Comparison of ENCODE assay signal across 24 mouse cellular contexts in genomic region chr8:108631069-108631468, GRCm38 (mm10).
A peak's percentile ranks its signal among the peaks of the same experiment; 100 is the strongest.
DNase-seq lines count a peak whose midpoint lies in the region; ATAC-seq and TF ChIP-seq lines count a peak whose summit lies in the region.
"Had no signal": no experiment of that assay in that cellular context is flagged by ENCODE, and none has a peak within 500 bp of the region (broad histone marks: within the 10 kb centered on the region; RNA-seq: fewer than 3 reads in every experiment).

No protein-coding gene starts in this region.

- TF ChIP-seq EP300 in MEL (IDR thresholded peaks at IDR 0.05; ENCODE audit: low read depth in 1 of 2, low read length in 2 of 2) = no peak

- ATAC-seq in hematopoietic stem cell, adult 5-6 weeks (replicated peaks in 1 of 2; ENCODE audit: insufficient read depth in 1 of 2, low FRiP score in 2 of 2, low TSS enrichment in 1 of 2, low read depth in 1 of 2, poor library complexity in 2 of 2, severe bottlenecking in 2 of 2) = peak; percentile 28 to 31; a peak in 1 of 4 replicates
- ATAC-seq: activated CD4-positive, CD25-positive, alpha-beta regulatory T cell, adult 4 months; forebrain, embryonic 15.5 days; hindbrain, embryonic 16.5 days; inflammation-experienced regulatory T-cells, adult 6 months; Patski had no signal

- intact Hi-C loops in heart, postnatal 14 days (cut with DNase I) = no loop called here

- TF ChIP-seq CTCF in spleen, adult 2 months (IDR thresholded peaks at IDR 0.05; ENCODE audit: extremely low read depth, insufficient read depth, insufficient read length, insufficient replicate concordance) = no peak
- no peak for TF ChIP-seq CTCF in MEL (IDR thresholded peaks at IDR 0.05 in 2 of 3, conservative IDR thresholded peaks at IDR 0.05 in 1 of 3; ENCODE audit: control insufficient read depth in 1 of 3, insufficient read depth in 1 of 3, low read depth in 2 of 3, low read length in 3 of 3, poor library complexity in 1 of 3, severe bottlenecking in 1 of 3)

- TF ChIP-seq POLR2A in spleen, adult 2 months (IDR thresholded peaks at IDR 0.05; ENCODE audit: low read depth, low read length) = no peak
- TF ChIP-seq POLR2A in MEL (IDR thresholded peaks at IDR 0.05; ENCODE audit: control insufficient read depth in 1 of 2, insufficient read depth in 1 of 2, low read depth in 1 of 2, low read length in 2 of 2, poor library complexity in 1 of 2) = no peak

- peak; percentile 9 to 18 for DNase-seq in spleen, adult 2 months (ENCODE audit: low read depth in 1 of 2, low spot score in 2 of 2)
- no peak for DNase-seq in spleen, adult 18-20 months
- peak; percentile 41 for DNase-seq in MEL (ENCODE audit: low read depth, low spot score)
- peak; percentile 64 for DNase-seq in splenic B cell, adult 2 months (ENCODE audit: low read depth, low spot score)
- DNase-seq in thymus, postnatal 14 days = no peak
- no peak for DNase-seq in heart, postnatal 14 days
- DNase-seq: adrenal gland, postnatal 14 days; cerebellum, adult 18-20 months; cerebellum, adult 9-11 months; cerebellum, postnatal 36 days; gastrocnemius, postnatal 36 days; heart, adult 2 months; heart, postnatal 36 days had no signal

- TF ChIP-seq RAD21 in MEL (IDR thresholded peaks at IDR 0.05; ENCODE audit: low read depth, low read length) = no peak

- 79% methylated on average over 1 of the region's 1 CpGs for WGBS in spleen, adult 2 months

- no peaks in the 10 kb centered on the region for H3K36me3 ChIP-seq in spleen, adult 2 months (ENCODE audit: control insufficient read depth, insufficient read depth, low read length)
- H3K36me3 ChIP-seq in MEL (ENCODE audit: control insufficient read depth in 1 of 2, insufficient read depth in 2 of 2, low read length in 2 of 2) = no peaks in the 10 kb centered on the region
- H3K36me3 ChIP-seq in splenic B cell, adult 2 months (ENCODE audit: control insufficient read depth, insufficient read depth, low read length, poor library complexity, severe bottlenecking) = no peaks in the 10 kb centered on the region
- H3K36me3 ChIP-seq: embryonic facial prominence, embryonic 15.5 days; forebrain, embryonic 15.5 days; G1E; heart, embryonic 12.5 days; hindbrain, embryonic 12.5 days had no signal

- no peak overlapping the region for H3K27ac ChIP-seq in spleen, adult 2 months (ENCODE audit: insufficient read depth, low read length)
- H3K27ac ChIP-seq in MEL (ENCODE audit: control insufficient read depth, low read depth, low read length) = no peak overlapping the region
- H3K27ac ChIP-seq: embryonic facial prominence, embryonic 15.5 days; forebrain, embryonic 15.5 days; heart, adult 2 months; hindbrain, embryonic 12.5 days had no signal

- no peaks in the 10 kb centered on the region for H3K4me1 ChIP-seq in spleen, adult 2 months (ENCODE audit: control insufficient read depth, insufficient read depth, insufficient read length)
- H3K4me1 ChIP-seq in MEL (ENCODE audit: control insufficient read depth in 1 of 2, insufficient read depth in 2 of 2, low read length in 2 of 2) = no peaks in the 10 kb centered on the region
- H3K4me1 ChIP-seq: forebrain, embryonic 15.5 days; heart, embryonic 12.5 days; hindbrain, embryonic 12.5 days had no signal

- no peak overlapping the region for H3K9ac ChIP-seq in MEL (ENCODE audit: control insufficient read depth, low read depth, low read length, poor library complexity, severe bottlenecking)
- H3K9ac ChIP-seq: embryonic facial prominence, embryonic 15.5 days; forebrain, embryonic 15.5 days; heart, embryonic 12.5 days; hindbrain, embryonic 12.5 days had no signal

- no peaks in the 10 kb centered on the region for H3K27me3 ChIP-seq in spleen, adult 2 months (ENCODE audit: control insufficient read depth, insufficient read depth, low read length)
- H3K27me3 ChIP-seq in MEL (ENCODE audit: control insufficient read depth in 1 of 2, insufficient read depth in 2 of 2, low read length in 2 of 2) = no peaks in the 10 kb centered on the region
- no peaks in the 10 kb centered on the region for H3K27me3 ChIP-seq in splenic B cell, adult 2 months (ENCODE audit: control insufficient read depth, insufficient read depth, low read length, poor library complexity, severe bottlenecking)
- H3K27me3 ChIP-seq: embryonic facial prominence, embryonic 15.5 days; forebrain, embryonic 15.5 days; heart, embryonic 12.5 days; hindbrain, embryonic 12.5 days had no signal

- H3K79me2 ChIP-seq in MEL (ENCODE audit: control insufficient read depth, insufficient read depth, low read length, poor library complexity) = no peaks in the 10 kb centered on the region

- no peak overlapping the region for H3K4me3 ChIP-seq in spleen, adult 2 months (ENCODE audit: extremely low read depth, insufficient read depth, insufficient read length)
- H3K4me3 ChIP-seq in MEL (ENCODE audit: control insufficient read depth in 1 of 2, insufficient read depth in 1 of 2, low read depth in 2 of 2, low read length in 2 of 2) = no peak overlapping the region
- H3K4me3 ChIP-seq: embryonic facial prominence, embryonic 15.5 days; erythroblast, embryonic 14.5 days; forebrain, embryonic 15.5 days; heart, adult 2 months; heart, embryonic 12.5 days; hindbrain, embryonic 12.5 days had no signal

- H3K9me3 ChIP-seq in MEL (replicated peaks; ENCODE audit: insufficient read depth, low read length) = no peaks in the 10 kb centered on the region
- H3K9me3 ChIP-seq: embryonic facial prominence, embryonic 15.5 days; forebrain, embryonic 15.5 days; hindbrain, embryonic 12.5 days had no signal

TF ChIP-seq in MEL, 35 proteins besides CTCF, POLR2A, EP300 and RAD21:
- TF ChIP-seq TCF12 (IDR thresholded peaks at IDR 0.05; ENCODE audit: low read depth, low read length) (no peak), USF1 (IDR thresholded peaks at IDR 0.05; ENCODE audit: low read depth, low read length) (peak; percentile 80)

Comparison
In these comparisons a context has a peak if more than half of its experiments do, and no peak if none do; other contexts are left out.
1. DNase-seq: peak in spleen, adult 2 months (2 of 2), MEL (single experiment) and splenic B cell, adult 2 months (single experiment); none in spleen, adult 18-20 months (0 of 2), thymus, postnatal 14 days (single experiment) and heart, postnatal 14 days (0 of 2).